Comparison of ENCODE assay signal across 8 mouse cellular contexts in the genomic region with DNA sequence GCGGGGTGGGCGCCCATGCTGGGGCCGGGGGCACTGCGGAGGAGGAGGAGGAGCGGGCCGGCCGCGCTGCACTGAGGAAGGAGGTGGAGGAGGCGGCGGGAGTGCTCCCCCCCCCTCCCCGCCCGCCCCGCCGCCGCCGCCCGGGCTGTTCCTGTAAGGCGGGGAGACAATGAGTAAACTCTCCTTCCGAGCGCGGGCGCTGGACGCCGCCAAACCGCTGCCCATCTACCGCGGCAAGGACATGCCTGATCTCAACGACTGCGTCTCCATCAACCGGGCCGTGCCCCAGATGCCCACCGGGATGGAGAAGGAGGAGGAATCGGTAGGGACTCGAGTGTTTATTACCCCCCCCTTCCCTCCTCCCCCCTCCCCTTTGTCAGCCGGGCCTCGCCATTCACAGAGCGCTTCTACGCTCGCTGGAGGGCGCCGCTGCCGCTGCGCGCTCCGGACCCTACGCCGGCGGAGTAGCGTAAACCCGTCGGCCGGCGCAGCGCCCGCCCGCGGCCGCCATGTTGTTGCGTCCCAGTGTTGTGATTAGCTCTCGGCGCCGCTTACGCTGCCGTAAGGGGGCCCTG. TPM values are rescaled to one million over a fixed set of nuclear protein-coding genes. Genes with fewer than 3 reads are reported as not detected.
DNase-seq lines count a peak whose midpoint lies in the region; ATAC-seq and TF ChIP-seq lines count a peak whose summit lies in the region.

No protein-coding gene starts in this region.

- intact Hi-C loops in heart, postnatal 36 days (cut with DNase I) = loop anchor here (2.0 to 10.0 kb wide), 4 partner anchors 86 to 637 kb away; a partner anchor contains a TSS

- peak overlapping the region; percentile 95 for H3K27ac ChIP-seq in MEL (ENCODE audit: control insufficient read depth, low read depth, low read length)
- peak overlapping the region; percentile 100 for H3K27ac ChIP-seq in forebrain, embryonic 16.5 days (ENCODE audit: low read length)
- peak overlapping the region; percentile 100 for H3K27ac ChIP-seq in layer of hippocampus, adult 2 months
- peak overlapping the region; percentile 99 for H3K27ac ChIP-seq in lung, embryonic 14.5 days (ENCODE audit: low read depth)

- peak; percentile 92 for DNase-seq in MEL (ENCODE audit: low read depth, low spot score)
- DNase-seq in cerebellum, adult 18-20 months = peak; percentile 87 to 98
- DNase-seq in heart, postnatal 36 days = peak; percentile 96 to 99
- DNase-seq in layer of hippocampus, adult 2 months (ENCODE audit: low spot score in 2 of 2) = peak; percentile 92 to 95
- DNase-seq in lung, embryonic 14.5 days = peak; percentile 96
- DNase-seq in ovary, postnatal 10 days (ENCODE audit: low spot score) = peak; percentile 94
- DNase-seq in thymus, postnatal 10 days (ENCODE audit: low spot score in 2 of 2) = peak; percentile 86 to 93

- H3K9me3 ChIP-seq in MEL (replicated peaks; ENCODE audit: insufficient read depth, low read length) = no peaks in the 10 kb centered on the region
- H3K9me3 ChIP-seq in forebrain, embryonic 16.5 days (ENCODE audit: control insufficient read depth, low read length) = no peaks in the 10 kb centered on the region
- no peaks in the 10 kb centered on the region for H3K9me3 ChIP-seq in lung, embryonic 14.5 days (ENCODE audit: low read depth, low read length)

- H3K9ac ChIP-seq in MEL (ENCODE audit: control insufficient read depth, low read depth, low read length, poor library complexity, severe bottlenecking) = peak overlapping the region; percentile 98
- peak overlapping the region; percentile 96 for H3K9ac ChIP-seq in forebrain, embryonic 16.5 days (replicated peaks; ENCODE audit: low read depth, low read length)
- H3K9ac ChIP-seq in lung, embryonic 14.5 days = peak overlapping the region; percentile 97

- peaks cover 0 to 6% of the 10 kb centered on the region in 2 experiments; a peak in 1 of 4 replicates for H3K4me1 ChIP-seq in MEL (ENCODE audit: control insufficient read depth in 1 of 2, insufficient read depth in 2 of 2, low read length in 2 of 2)
- peaks cover 18% of the 10 kb centered on the region for H3K4me1 ChIP-seq in forebrain, embryonic 16.5 days (replicated peaks; ENCODE audit: control insufficient read depth, insufficient read depth, low read length)
- no peaks in the 10 kb centered on the region for H3K4me1 ChIP-seq in lung, embryonic 14.5 days (ENCODE audit: insufficient read depth)

- peak overlapping the region; percentile 68 for H3K4me2 ChIP-seq in forebrain, embryonic 16.5 days (ENCODE audit: low read length)
- H3K4me2 ChIP-seq in lung, embryonic 14.5 days = peak overlapping the region; percentile 86

- peaks cover 36% of the 10 kb centered on the region for H3K79me2 ChIP-seq in MEL (ENCODE audit: control insufficient read depth, insufficient read depth, low read length, poor library complexity)

- no peaks in the 10 kb centered on the region for H3K27me3 ChIP-seq in MEL (ENCODE audit: control insufficient read depth in 1 of 2, insufficient read depth in 2 of 2, low read length in 2 of 2)
- H3K27me3 ChIP-seq in forebrain, embryonic 16.5 days (replicated peaks; ENCODE audit: control insufficient read depth, insufficient read depth, low read length) = no peaks in the 10 kb centered on the region
- no peaks in the 10 kb centered on the region for H3K27me3 ChIP-seq in lung, embryonic 14.5 days (ENCODE audit: insufficient read depth, low read length)

- TF ChIP-seq EP300 in MEL (IDR thresholded peaks at IDR 0.05; ENCODE audit: low read depth in 1 of 2, low read length in 2 of 2) = no peak

- TF ChIP-seq RAD21 in MEL (IDR thresholded peaks at IDR 0.05; ENCODE audit: low read depth, low read length) = no peak

- TF ChIP-seq CTCF in MEL (IDR thresholded peaks at IDR 0.05 in 2 of 3, conservative IDR thresholded peaks at IDR 0.05 in 1 of 3; ENCODE audit: control insufficient read depth in 1 of 3, insufficient read depth in 1 of 3, low read depth in 2 of 3, low read length in 3 of 3, poor library complexity in 1 of 3, severe bottlenecking in 1 of 3) = no peak
- TF ChIP-seq CTCF in layer of hippocampus, adult 2 months (conservative IDR thresholded peaks at IDR 0.05) = peak; percentile 52
- peak; percentile 29 for TF ChIP-seq CTCF in lung, embryonic 14.5 days (IDR thresholded peaks at IDR 0.05; ENCODE audit: low read depth)

- 0 out of 4 replicates have a peak, but pooled peaks of 1 of the 2 experiments have one; percentile 23 for TF ChIP-seq POLR2A in MEL (IDR thresholded peaks at IDR 0.05; ENCODE audit: control insufficient read depth in 1 of 2, insufficient read depth in 1 of 2, low read depth in 1 of 2, low read length in 2 of 2, poor library complexity in 1 of 2)

- WGBS in forebrain, embryonic 16.5 days = under 1% methylated on average over 42 of the region's 64 CpGs
- under 1% methylated on average over 57 of the region's 64 CpGs for WGBS in lung, embryonic 14.5 days

- ATAC-seq in forebrain, embryonic 16.5 days = peak; percentile 88
- peak; percentile 89 for ATAC-seq in lung, embryonic 14.5 days (ENCODE audit: insufficient read depth)

- H3K36me3 ChIP-seq in MEL (ENCODE audit: control insufficient read depth in 1 of 2, insufficient read depth in 2 of 2, low read length in 2 of 2) = peaks cover 0 to 14% of the 10 kb centered on the region in 2 experiments; a peak in 2 of 4 replicates
- H3K36me3 ChIP-seq in forebrain, embryonic 16.5 days (ENCODE audit: control insufficient read depth, insufficient read depth) = no peaks in the 10 kb centered on the region
- no peaks in the 10 kb centered on the region for H3K36me3 ChIP-seq in lung, embryonic 14.5 days (ENCODE audit: insufficient read depth)

- peak overlapping the region in 1 of 2 experiments; percentile 83; a peak in 3 of 4 replicates for H3K4me3 ChIP-seq in MEL (ENCODE audit: control insufficient read depth in 1 of 2, insufficient read depth in 1 of 2, low read depth in 2 of 2, low read length in 2 of 2)
- H3K4me3 ChIP-seq in forebrain, embryonic 16.5 days (replicated peaks; ENCODE audit: low read length) = peak overlapping the region; percentile 98
- peak overlapping the region; percentile 88 for H3K4me3 ChIP-seq in layer of hippocampus, adult 2 months
- peak overlapping the region; percentile 96 for H3K4me3 ChIP-seq in lung, embryonic 14.5 days (ENCODE audit: low read depth, low read length)

TF ChIP-seq in MEL, 35 proteins besides CTCF, POLR2A, EP300 and RAD21:
- TF ChIP-seq MAZ (IDR thresholded peaks at IDR 0.05; ENCODE audit: low read depth, low read length) (peak; percentile 85; the same call in 1 of the 2 replicates), TBP (IDR thresholded peaks at IDR 0.05; ENCODE audit: low read depth, low read length) (0 out of 2 replicates have a peak, but pooled peaks have one; percentile 26), ELF1 (IDR thresholded peaks at IDR 0.05; ENCODE audit: low read depth, low read length) (no peak)
TF ChIP-seq in MEL: peak in this region for 2.

RNA-seq across cellular contexts. Expression of a gene that starts 0.4 kb away (rescaled TPM):
- 14.3 and 15.1 TPM in 2 replicates for total RNA-seq in MEL (2012; rRNA removed)
- polyA plus RNA-seq in MEL (2012; ENCODE audit: insufficient read depth in 1 of 2, insufficient read length in 2 of 2, low read depth in 1 of 2, low replicate concordance in 2 of 2, missing spikeins in 1 of 2) = 10 to 100 TPM in 1 of 2 experiments, not detected in 1; 15.4 TPM
- 13.7 and 15.6 TPM in 2 replicates for polyA plus RNA-seq in forebrain, embryonic 16.5 days (2015; fragmentation: Nextera tagmentation; extraction: Ambion mirVana)
- 10 to 100 TPM; 19.9 to 22.6 TPM for total RNA-seq in heart, postnatal 36 days (2021)
- 10 to 100 TPM; 51.4 to 62.7 TPM for total RNA-seq in layer of hippocampus, adult 2 months (2021)
- 8.2 and 9.9 TPM in 2 replicates for polyA plus RNA-seq in lung, embryonic 14.5 days (2014; fragmentation: Nextera tagmentation; extraction: Ambion mirVana)

Comparison
In these comparisons a context has a peak if more than half of its experiments do, and no peak if none do; other contexts are left out.
1. CTCF ChIP-seq: peak in layer of hippocampus, adult 2 months (single experiment) and lung, embryonic 14.5 days (single experiment); none in MEL (0 of 3).
2. Peak in every context shown above with its lines, with median percentiles within 50 percentile points of each other: DNase-seq, H3K27ac ChIP-seq and H3K9ac ChIP-seq.